Mouse (Mus musculus) heart, embryonic 14.5 days (tissue): ENCODE measurements at regions not wholly inside any gene's neighbourhood (a gene's known extent, or its start where the extent isn't known, plus 50 kb on each side); places are given as distances from the start of the nearest gene placed in this dataset.
"Not testable (repeated sequence)": the region's sequence is repeated elsewhere in the genome, so short reads cannot be mapped to it uniquely, and the experiment has no call there.

ENCODE experiments used
- ATAC-seq: fragments of 200-750 bp; cut with Nextera tagmentation; 2 replicates; pipeline ENCODE4 v1.8.0; 2017; ENCODE audit warnings: low read depth, moderate TSS enrichment; ENCODE audit not compliant: insufficient number of reproducible peaks, insufficient read depth, low FRiP score
- H3K27ac ChIP-seq, 2 experiments: fragments of 200-500 bp in 1 of 2; fragments of 300-500 bp in 1 of 2; sonication (generic) in 1 of 2; replicated peaks in 1 of 2; 2 replicates each; pipeline ENCODE4 v1.5.1; 2012 to 2014; ENCODE audit warnings: low read depth in 2 of 2, low read length in 2 of 2, control low read depth in 1 of 2, mild to moderate bottlenecking in 1 of 2, mixed read lengths in 1 of 2; ENCODE audit not compliant: control insufficient read depth in 1 of 2, insufficient read depth in 1 of 2
- H3K27me3 ChIP-seq: fragments of 300-500 bp; sonication (generic); 2 replicates; pipeline ENCODE4 v1.6.1; 2014; ENCODE audit warnings: mild to moderate bottlenecking, low read length, control low read depth; ENCODE audit not compliant: control insufficient read depth, insufficient read depth
- H3K36me3 ChIP-seq: fragments of 300-500 bp; sonication (generic); 2 replicates; pipeline ENCODE4 v1.6.1; 2014; ENCODE audit warnings: mild to moderate bottlenecking, control low read depth, low read length, mixed read lengths; ENCODE audit not compliant: control insufficient read depth, insufficient read depth
- H3K4me1 ChIP-seq, 2 experiments: fragments of 200-500 bp in 1 of 2; fragments of 300-500 bp in 1 of 2; sonication (generic) in 1 of 2; 2 replicates each; pipeline ENCODE4 v1.6.1; 2012 to 2014; ENCODE audit warnings: low read length in 2 of 2, control low read depth in 1 of 2, mixed read lengths in 1 of 2; ENCODE audit not compliant: control insufficient read depth in 2 of 2, insufficient read depth in 2 of 2
- H3K4me2 ChIP-seq: fragments of 300-500 bp; sonication (generic); 2 replicates; pipeline ENCODE4 v1.6.1; 2014; ENCODE audit warnings: mild to moderate bottlenecking, low read length
- H3K4me3 ChIP-seq, 2 experiments: fragments of 200-500 bp in 1 of 2; fragments of 300-500 bp in 1 of 2; sonication (generic) in 1 of 2; 2 replicates each; pipeline ENCODE4 v1.5.1; 2012 to 2014; ENCODE audit warnings: low read length in 2 of 2, mild to moderate bottlenecking in 2 of 2, control low read depth in 1 of 2, low read depth in 1 of 2, moderate library complexity in 1 of 2; ENCODE audit not compliant: control insufficient read depth in 1 of 2, insufficient read depth in 1 of 2
- H3K9ac ChIP-seq: fragments of 300-500 bp; sonication (generic); 2 replicates; pipeline ENCODE4 v1.6.1; 2014; ENCODE audit warnings: mild to moderate bottlenecking, low read length
- H3K9me3 ChIP-seq: fragments of 300-500 bp; sonication (generic); 2 replicates; pipeline ENCODE4 v1.6.1; 2016; ENCODE audit warnings: low read length, control low read depth; ENCODE audit not compliant: control insufficient read depth
- WGBS: fragments of 180-500 bp; shearing (Covaris S2); extraction: QIAGEN DNeasy Blood & Tissue Kit; methylation state at CpG from one replicate; pipeline ENCODE4 v1.1.7; 2014; 5-methylcytosine and 5-hydroxymethylcytosine counted together

DNA sequence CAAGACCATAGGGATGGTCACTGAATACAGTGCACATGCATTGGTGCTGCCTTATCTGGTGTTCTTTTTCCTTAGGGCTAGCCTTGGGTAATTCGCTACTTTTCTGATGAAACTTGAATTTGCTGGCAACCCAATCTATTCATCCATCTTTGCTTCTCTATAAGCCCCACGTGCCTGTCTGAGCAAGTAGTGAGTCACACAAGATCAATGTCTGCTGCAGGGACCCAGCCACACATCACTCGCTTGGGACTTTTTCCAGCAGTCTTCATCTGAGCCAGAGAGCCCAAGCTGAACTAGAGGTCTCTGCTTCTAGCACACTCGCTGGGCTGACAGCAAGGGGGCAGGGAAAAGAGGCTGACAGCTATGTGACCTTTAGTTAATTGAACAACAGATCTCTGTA is 464.3 kb upstream of the Nmur2 start:
- Histone ChIP-seq H3K9me3 (no peaks in the 10 kb centered on the region), H3K4me2 (no peak overlapping the region), H3K27ac (no peak overlapping the region), H3K4me3 (no peak overlapping the region), H3K27me3 (no peaks in the 10 kb centered on the region), H3K4me1 (no peaks in the 10 kb centered on the region), H3K9ac (no peak overlapping the region), H3K36me3 (no peaks in the 10 kb centered on the region)
- ATAC-seq, result no peak
- WGBS, result 54% methylated on average over 4 of the region's 4 CpGs

DNA sequence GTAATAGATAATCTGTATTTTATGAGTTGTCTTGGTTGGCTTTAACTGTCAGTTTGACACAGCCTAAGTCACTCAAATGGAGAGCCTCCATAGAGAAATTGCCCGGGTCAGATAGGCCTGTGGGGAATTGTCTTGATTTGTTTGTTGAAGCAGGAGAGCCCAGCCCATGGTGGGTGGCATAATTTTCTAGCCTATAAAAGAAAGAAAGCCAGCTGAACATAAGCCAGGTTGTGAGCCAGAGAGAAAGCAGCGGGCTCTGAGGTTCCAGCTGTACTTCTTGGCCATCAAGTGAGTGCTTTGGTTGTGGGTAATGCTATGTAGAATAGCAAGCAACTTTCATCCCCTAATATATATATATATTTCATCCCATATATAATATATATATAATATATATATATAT is 474.1 kb upstream of the Nmur2 start:
- 76% methylated on average over 2 of the region's 2 CpGs for WGBS
- H3K27me3 ChIP-seq, result no peaks in the 10 kb centered on the region
- H3K4me2 ChIP-seq, result no peak overlapping the region
- H3K27ac ChIP-seq, result no peak overlapping the region
- no peaks in the 10 kb centered on the region for H3K4me1 ChIP-seq
- H3K4me3 ChIP-seq, result no peak overlapping the region
- H3K9me3 ChIP-seq, result no peaks in the 10 kb centered on the region
- H3K9ac ChIP-seq, result no peak overlapping the region
- no peaks in the 10 kb centered on the region for H3K36me3 ChIP-seq
- no peak for ATAC-seq

DNA sequence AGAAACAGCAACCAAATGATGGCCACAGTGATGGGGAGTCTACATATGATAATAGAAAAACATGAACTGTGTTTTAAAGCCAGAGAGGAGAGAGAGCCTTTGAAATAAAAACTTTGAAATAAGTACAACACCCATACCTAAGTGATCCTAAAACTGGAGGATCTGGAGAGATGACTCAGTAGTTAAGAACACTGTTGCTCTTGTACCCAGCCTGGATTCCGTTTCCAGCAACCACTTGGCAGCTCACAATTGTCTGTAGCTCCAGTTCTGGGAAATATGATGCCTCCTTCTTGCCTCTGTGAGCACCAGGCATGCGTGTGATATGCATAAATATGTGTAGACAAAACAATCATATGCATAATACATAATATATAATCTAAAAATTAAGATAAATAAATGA is 477.7 kb upstream of the Nmur2 start:
- Histone ChIP-seq H3K4me2 (no peak overlapping the region), H3K9me3 (no peaks in the 10 kb centered on the region), H3K27ac (no peak overlapping the region), H3K27me3 (no peaks in the 10 kb centered on the region), H3K4me3 (no peak overlapping the region), H3K9ac (no peak overlapping the region), H3K4me1 (no peaks in the 10 kb centered on the region), H3K36me3 (no peaks in the 10 kb centered on the region)
- no peak for ATAC-seq
- WGBS, result 64% methylated on average over 2 of the region's 2 CpGs

DNA sequence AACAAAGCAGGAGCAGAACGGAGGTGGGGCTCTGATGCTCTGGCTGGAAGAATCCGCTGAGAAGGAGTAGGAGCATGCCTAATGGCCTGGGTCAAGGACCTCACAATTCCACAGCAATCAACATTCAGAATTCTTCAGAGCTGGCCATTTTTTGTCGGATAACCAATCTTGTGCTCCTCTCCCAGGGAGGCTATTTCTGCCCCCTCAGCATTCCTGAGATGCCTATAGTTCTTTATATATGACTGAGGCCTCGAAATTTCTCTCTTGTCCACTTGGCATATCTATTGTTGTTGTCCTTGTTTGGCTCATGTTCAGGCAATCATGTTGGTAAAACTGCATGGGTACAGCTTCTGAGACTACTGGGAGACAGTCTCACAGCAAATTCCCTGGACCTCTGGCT is 460.5 kb upstream of the Gria1 start:
- no peaks in the 10 kb centered on the region for H3K36me3 ChIP-seq
- WGBS, result 23% methylated on average over 4 of the region's 4 CpGs
- peaks cover 5 to 20% of the 10 kb centered on the region in 2 experiments; a peak in 3 of 4 replicates for H3K4me1 ChIP-seq
- no peaks in the 10 kb centered on the region for H3K27me3 ChIP-seq
- H3K4me3 ChIP-seq, result no peak overlapping the region
- H3K9ac ChIP-seq, result no peak overlapping the region
- no peak overlapping the region for H3K4me2 ChIP-seq
- ATAC-seq, result no peak
- peaks cover 5% of the 10 kb centered on the region; the same call in 1 of the 2 replicates for H3K9me3 ChIP-seq
- peak overlapping the region; percentile 29 to 41 for H3K27ac ChIP-seq

DNA sequence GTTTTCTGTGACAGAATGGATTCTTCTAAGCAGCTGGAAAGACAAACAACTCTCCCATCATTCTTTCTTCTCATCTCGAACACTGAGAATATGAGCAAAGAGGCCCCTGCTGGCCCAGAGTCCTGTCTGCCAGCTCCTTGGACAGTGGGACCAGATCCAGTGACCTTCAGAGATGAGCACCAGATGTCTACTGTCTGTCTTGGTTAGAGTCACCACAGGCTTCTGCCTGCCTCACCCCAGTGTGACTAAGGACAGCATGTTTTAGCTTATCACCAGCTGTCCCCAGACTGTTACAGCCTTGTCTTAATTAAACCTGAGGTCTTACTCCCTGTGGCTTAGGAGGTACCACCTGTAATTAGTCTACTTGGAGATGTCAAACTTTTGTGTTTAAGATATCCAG is 454.9 kb upstream of the Gria1 start:
- 74% methylated on average over 1 of the region's 1 CpGs for WGBS
- Histone ChIP-seq H3K27me3 (no peaks in the 10 kb centered on the region), H3K4me3 (no peak overlapping the region), H3K27ac (no peak overlapping the region), H3K36me3 (no peaks in the 10 kb centered on the region), H3K9me3 (peaks cover 5% of the 10 kb centered on the region; the same call in 1 of the 2 replicates), H3K4me1 (peaks cover 0 to 5% of the 10 kb centered on the region in 2 experiments; a peak in 2 of 4 replicates), H3K9ac (no peak overlapping the region), H3K4me2 (no peak overlapping the region)
- no peak for ATAC-seq

DNA sequence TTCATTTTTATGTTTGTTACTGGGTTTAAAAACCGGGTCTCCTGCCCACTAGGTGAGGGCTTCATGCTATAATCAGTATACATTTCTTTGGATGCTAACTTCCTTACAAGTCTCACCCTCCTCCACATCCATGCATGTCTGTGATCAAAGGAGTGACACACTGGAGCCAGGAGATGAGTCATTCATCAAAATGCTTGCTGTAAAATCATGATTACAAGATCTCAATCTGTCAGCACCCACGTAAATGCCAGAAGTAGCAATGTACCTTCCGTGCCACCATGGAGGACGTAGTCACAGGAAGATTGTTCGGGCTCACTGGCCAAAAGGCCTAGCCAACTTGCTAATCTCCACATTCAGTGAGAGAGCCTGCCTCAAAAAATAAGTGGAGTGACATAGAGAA is 431.2 kb upstream of the Gria1 start:
- 79% methylated on average over 5 of the region's 5 CpGs for WGBS
- Histone ChIP-seq H3K27ac (no peak overlapping the region), H3K4me1 (peaks cover 2 to 15% of the 10 kb centered on the region in 2 experiments; a peak in 3 of 4 replicates), H3K27me3 (no peaks in the 10 kb centered on the region), H3K9me3 (no peaks in the 10 kb centered on the region), H3K4me3 (no peak overlapping the region), H3K9ac (no peak overlapping the region), H3K36me3 (no peaks in the 10 kb centered on the region), H3K4me2 (no peak overlapping the region)
- no peak for ATAC-seq

DNA sequence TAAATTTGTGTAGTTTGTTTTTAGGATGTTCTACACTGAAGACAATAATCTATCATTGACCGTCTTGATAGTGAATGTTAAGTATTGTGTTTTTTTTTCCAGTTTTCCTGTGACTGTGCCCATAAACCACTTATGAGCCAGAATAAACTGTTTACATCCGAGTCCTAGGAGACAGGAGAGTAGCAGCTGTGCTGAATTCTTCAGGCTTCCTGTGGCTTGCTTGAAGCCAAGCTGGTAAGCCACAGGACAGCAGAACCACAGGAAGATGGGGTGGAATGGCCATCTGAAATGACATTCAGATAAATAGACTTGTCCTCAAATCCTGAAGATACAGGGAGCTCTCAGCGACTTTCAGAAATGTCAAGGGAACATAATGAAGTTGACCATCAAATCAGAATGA is 428.1 kb upstream of the Gria1 start:
- 58% methylated on average over 3 of the region's 3 CpGs for WGBS
- Histone ChIP-seq H3K4me1 (peaks cover 2 to 14% of the 10 kb centered on the region in 2 experiments; a peak in 3 of 4 replicates), H3K9ac (no peak overlapping the region), H3K36me3 (no peaks in the 10 kb centered on the region), H3K4me3 (no peak overlapping the region), H3K27ac (no peak overlapping the region), H3K9me3 (no peaks in the 10 kb centered on the region), H3K27me3 (no peaks in the 10 kb centered on the region), H3K4me2 (no peak overlapping the region)
- no peak for ATAC-seq

DNA sequence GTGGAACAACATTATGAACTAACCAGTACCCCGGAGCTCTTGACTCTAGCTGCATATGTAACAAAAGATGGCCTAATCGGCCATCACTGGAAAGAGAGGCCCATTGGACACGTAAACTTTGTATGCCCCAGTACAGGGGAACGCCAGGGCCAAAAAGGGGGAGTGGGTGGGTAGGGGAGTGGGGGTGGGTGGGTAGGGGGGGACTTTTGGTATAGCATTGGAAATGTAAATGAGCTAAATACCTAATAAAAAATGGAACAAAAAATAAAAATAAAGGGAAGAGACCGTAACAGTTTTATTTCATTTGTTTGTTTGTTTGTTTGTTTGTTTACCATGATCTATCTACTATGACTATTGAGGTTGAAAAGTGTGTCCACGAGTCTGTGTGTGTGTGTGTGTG is 417.8 kb upstream of the Gria1 start:
- H3K4me3 ChIP-seq, H3K27ac ChIP-seq, H3K9ac ChIP-seq, H3K4me2 ChIP-seq, H3K4me1 ChIP-seq, H3K9me3 ChIP-seq, H3K36me3 ChIP-seq, H3K27me3 ChIP-seq: not testable (repeated sequence)
- WGBS, result 83% methylated on average over 3 of the region's 6 CpGs
- ATAC-seq, result peak; percentile 73; the same call in 1 of the 2 replicates
